Mouse (Mus musculus): ENCODE results near the gene 4930524B15Rik. TPM values are rescaled to one million over a fixed set of nuclear protein-coding genes. Genes with fewer than 3 reads are reported as not detected.
"Not testable (repeated sequence)": the region's sequence is repeated elsewhere in the genome, so short reads cannot be mapped to it uniquely, and the experiment has no call there.

The 4930524B15Rik gene
- polyA plus RNA-seq, 1 experiment: not detected

DNA sequence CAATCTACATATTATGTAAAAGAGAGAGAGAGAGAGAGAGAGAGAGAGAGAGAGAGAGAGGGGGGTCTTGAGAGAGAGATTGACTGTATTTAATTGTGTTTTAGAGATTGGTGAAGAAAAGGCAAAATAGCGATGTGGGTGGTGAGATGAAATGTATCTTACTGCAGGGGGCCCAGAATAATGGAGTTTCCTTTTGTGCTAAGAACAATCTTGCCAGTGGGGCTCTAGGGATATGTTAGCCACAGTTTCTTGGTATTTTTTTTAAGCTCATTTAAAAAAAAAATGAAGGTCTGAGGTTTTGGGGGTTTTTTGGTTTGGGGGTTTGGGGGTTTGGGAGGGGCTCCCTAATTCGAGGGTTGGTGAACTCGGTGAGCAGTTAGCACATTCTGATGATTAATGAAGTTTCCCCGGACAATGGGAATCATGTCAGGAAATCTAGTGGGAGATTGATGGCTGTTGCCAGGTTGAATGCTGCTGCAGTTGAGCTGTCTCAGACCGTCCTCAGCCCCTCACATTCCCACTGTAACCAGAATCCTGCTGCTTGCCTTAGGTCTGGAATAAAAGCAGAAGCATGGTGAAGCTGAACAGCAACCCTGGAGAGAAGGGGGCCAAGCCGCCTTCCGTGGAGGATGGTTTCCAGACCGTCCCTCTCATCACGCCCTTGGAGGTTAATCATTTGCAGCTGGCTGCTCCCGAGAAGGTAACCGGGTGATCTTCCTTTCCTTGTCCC is 36.0 kb downstream of the 4930524B15Rik start:
- Histone ChIP-seq H3K4me3 (replicated peaks; ENCODE audit: control insufficient read depth, low read depth, low read length) (no peak overlapping the region), H3K4me1 (ENCODE audit: control insufficient read depth, insufficient read depth, low read length) (no peaks in the 10 kb centered on the region; the same call in 1 of the 2 replicates), H3K27ac (ENCODE audit: control insufficient read depth, insufficient read depth, low read depth, low read length, poor library complexity) (no peak overlapping the region)
- TF ChIP-seq CTCF (IDR thresholded peaks at IDR 0.05; ENCODE audit: control insufficient read depth, insufficient read depth, low read length): no peak
- TF ChIP-seq POLR2A (IDR thresholded peaks at IDR 0.05; ENCODE audit: borderline replicate concordance, control insufficient read depth, low read depth, low read length): no peak
- WGBS: 55% methylated on average over 11 of the region's 11 CpGs

DNA sequence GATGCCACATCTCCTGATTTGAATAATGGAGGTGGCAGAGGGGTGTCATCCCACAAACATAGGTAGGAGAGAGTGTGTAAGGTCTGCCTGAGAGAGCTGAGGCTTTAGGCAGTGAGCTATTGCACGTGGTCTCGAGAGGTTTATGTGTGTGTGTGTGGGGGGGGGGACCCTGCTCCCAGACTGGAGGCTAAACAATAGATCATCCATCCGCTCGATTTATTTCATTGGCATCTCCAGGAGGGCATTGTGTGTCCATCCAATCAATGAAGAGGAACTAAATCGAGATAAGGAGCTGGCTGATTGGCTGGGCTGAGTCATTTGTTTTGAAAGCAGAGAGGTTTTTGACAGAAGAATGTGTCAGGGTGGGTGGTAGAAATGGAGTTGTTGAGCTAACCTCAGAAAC is 37.3 kb downstream of the 4930524B15Rik start:
- H3K27ac ChIP-seq (ENCODE audit: control insufficient read depth, insufficient read depth, low read depth, low read length, poor library complexity): no peak overlapping the region
- no peak for TF ChIP-seq POLR2A (IDR thresholded peaks at IDR 0.05; ENCODE audit: borderline replicate concordance, control insufficient read depth, low read depth, low read length)
- no peak for TF ChIP-seq CTCF (IDR thresholded peaks at IDR 0.05; ENCODE audit: control insufficient read depth, insufficient read depth, low read length)
- no peak overlapping the region for H3K4me3 ChIP-seq (replicated peaks; ENCODE audit: control insufficient read depth, low read depth, low read length)
- H3K4me1 ChIP-seq (ENCODE audit: control insufficient read depth, insufficient read depth, low read length): no peaks in the 10 kb centered on the region; the same call in 1 of the 2 replicates
- 44% methylated on average over 5 of the region's 5 CpGs for WGBS

DNA sequence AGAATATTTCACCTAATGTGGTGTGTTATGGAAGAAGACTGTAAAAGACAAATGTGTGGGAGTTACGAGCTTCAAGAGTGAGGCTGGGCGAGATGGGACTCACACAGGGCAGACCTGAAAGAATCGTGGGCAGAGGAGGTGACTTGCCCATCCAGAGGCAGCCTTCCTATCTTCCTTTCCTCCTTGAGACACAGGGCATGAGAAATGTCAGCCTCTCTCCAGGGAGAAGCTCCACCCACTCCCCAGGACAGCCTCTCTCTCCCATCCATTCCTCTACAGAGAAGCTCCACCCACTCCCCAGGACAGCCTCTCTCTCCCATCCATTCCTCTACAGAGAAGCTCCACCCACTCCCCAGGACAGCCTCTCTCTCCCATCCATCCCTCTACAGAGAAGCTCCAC is 42.7 kb downstream of the 4930524B15Rik start:
- 84% methylated on average over 3 of the region's 3 CpGs for WGBS
- not testable (repeated sequence) for H3K4me3 ChIP-seq (replicated peaks; ENCODE audit: control insufficient read depth, low read depth, low read length); H3K4me1 ChIP-seq (ENCODE audit: control insufficient read depth, insufficient read depth, low read length); H3K27ac ChIP-seq (ENCODE audit: control insufficient read depth, insufficient read depth, low read depth, low read length, poor library complexity)

DNA sequence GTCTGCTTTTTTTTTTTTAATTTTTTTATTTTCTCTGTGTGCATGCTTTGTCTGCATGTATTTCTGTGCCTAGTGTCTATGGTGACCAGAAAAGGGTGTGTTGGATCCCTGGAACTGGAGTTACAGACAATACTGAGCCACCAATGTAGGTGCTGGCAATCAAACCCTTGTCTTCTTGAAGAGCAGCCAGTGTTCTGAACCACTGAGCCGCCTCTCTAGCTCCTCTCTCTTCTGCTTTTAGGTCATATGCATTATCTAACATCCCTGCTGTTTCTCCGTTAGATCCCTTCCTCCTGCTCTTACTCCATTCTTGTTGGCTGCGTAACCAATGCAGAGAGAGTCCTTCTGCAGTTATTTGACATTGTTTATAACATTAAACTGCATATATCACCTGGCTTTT is 43.5 kb downstream of the 4930524B15Rik start:
- Histone ChIP-seq H3K4me3 (replicated peaks; ENCODE audit: control insufficient read depth, low read depth, low read length) (no peak overlapping the region), H3K4me1 (ENCODE audit: control insufficient read depth, insufficient read depth, low read length) (no peaks in the 10 kb centered on the region; the same call in 1 of the 2 replicates), H3K27ac (ENCODE audit: control insufficient read depth, insufficient read depth, low read depth, low read length, poor library complexity) (no peak overlapping the region)
- WGBS: 73% methylated on average over 3 of the region's 3 CpGs
- TF ChIP-seq CTCF (IDR thresholded peaks at IDR 0.05; ENCODE audit: control insufficient read depth, insufficient read depth, low read length) (no peak), POLR2A (IDR thresholded peaks at IDR 0.05; ENCODE audit: borderline replicate concordance, control insufficient read depth, low read depth, low read length) (no peak)

DNA sequence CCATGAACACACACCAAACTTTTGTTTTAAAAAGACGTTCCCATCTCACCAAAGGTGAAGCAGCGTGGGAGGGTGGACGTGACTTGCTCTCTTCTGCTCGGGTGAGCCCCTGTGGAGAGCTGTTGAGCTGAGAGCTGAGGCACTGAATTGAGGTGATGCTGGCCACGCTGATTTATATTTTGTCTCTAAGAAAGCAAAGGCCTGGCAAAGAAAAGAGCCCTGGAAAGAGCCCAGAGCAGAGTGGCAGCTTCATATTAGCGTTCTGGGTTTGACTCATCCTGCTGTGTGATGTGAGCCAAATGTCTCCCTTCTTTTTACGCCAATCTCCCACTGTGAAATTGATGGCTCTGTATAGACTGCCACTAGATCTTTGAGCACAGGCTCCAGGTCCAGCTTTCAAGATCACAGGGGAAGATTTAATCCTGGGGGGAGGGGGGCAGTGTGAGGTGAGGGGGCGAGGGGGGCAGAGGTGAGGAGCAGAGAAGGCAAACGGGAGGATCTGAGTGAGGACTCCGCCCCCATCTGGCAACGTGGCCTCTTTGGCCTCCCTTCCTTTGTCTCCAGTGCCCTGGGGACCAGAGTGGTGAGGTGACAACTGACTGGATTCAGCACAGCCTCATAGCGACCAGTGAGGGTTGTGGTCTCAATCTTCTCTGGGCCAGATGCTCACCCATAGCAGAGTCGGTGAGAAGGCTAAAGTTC is 44.7 kb downstream of the 4930524B15Rik start:
- Histone ChIP-seq H3K27ac (ENCODE audit: control insufficient read depth, insufficient read depth, low read depth, low read length, poor library complexity) (no peak overlapping the region), H3K4me1 (ENCODE audit: control insufficient read depth, insufficient read depth, low read length) (no peaks in the 10 kb centered on the region; the same call in 1 of the 2 replicates), H3K4me3 (replicated peaks; ENCODE audit: control insufficient read depth, low read depth, low read length) (no peak overlapping the region)
- WGBS: 66% methylated on average over 13 of the region's 13 CpGs
- TF ChIP-seq POLR2A (IDR thresholded peaks at IDR 0.05; ENCODE audit: borderline replicate concordance, control insufficient read depth, low read depth, low read length) (no peak), CTCF (IDR thresholded peaks at IDR 0.05; ENCODE audit: control insufficient read depth, insufficient read depth, low read length) (no peak)

DNA sequence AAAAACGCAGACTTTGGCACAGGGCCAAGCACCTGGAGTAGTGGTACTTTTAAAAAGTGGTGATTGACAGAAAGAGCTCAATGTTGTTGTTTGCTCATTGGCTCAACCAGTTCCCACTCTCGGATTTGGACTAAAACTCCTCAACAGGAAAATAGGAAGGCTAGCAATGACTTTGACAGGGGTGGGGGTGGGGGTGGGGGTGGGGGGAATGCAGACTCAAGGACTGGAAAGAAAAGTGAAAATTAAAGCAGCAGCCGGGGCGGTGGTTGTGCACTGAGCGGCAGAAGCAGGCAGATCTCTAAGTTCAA is 45.2 kb downstream of the 4930524B15Rik start:
- 61% methylated on average over 5 of the region's 5 CpGs for WGBS
- no peak overlapping the region for H3K27ac ChIP-seq (ENCODE audit: control insufficient read depth, insufficient read depth, low read depth, low read length, poor library complexity)

DNA sequence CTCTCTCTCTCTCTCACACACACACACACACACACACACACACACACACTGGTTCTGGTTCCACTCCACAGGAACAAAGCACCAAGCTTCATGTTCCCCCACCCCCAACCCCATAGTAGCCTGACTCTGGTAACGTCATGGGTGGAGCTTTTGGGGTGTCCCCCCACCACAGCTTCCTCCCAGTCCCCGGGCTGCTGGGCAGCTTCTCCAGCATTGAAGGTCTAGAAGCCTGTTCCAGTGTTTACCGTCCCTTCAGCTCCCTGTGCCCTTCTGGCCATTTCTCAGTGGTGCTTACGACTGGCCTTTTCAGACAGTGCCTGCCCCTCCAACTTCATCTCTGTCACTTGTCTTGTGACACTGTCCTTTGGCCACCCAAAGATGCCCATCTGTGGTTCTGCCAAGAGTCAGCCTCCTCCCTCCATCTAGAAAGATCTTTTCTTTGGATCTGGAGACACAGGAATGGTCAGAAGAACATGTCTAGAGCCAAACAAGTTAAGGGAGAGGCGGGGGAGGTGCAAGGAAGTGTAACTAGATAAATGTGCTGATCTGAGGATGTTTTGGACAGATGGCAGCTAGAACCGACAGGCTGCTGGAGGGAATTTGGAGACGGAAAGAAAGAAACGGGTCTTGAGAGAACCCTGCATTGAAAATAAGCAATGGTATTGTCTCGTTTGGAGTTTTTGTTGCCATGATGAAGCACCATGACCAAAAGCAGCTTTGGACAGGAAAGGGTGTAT is 46.6 kb downstream of the 4930524B15Rik start:
- no peaks in the 10 kb centered on the region; the same call in 1 of the 2 replicates for H3K4me1 ChIP-seq (ENCODE audit: control insufficient read depth, insufficient read depth, low read length)
- 44% methylated on average over 9 of the region's 9 CpGs for WGBS
- TF ChIP-seq CTCF (IDR thresholded peaks at IDR 0.05; ENCODE audit: control insufficient read depth, insufficient read depth, low read length) (no peak), POLR2A (IDR thresholded peaks at IDR 0.05; ENCODE audit: borderline replicate concordance, control insufficient read depth, low read depth, low read length) (no peak)
- H3K4me3 ChIP-seq (replicated peaks; ENCODE audit: control insufficient read depth, low read depth, low read length): no peak overlapping the region
- no peak overlapping the region; the same call in 1 of the 2 replicates for H3K27ac ChIP-seq (ENCODE audit: control insufficient read depth, insufficient read depth, low read depth, low read length, poor library complexity)

More for the DNA sequence above, 45.2 kb downstream of the 4930524B15Rik start:
- TF ChIP-seq CTCF (IDR thresholded peaks at IDR 0.05; ENCODE audit: control insufficient read depth, insufficient read depth, low read length) (no peak), POLR2A (IDR thresholded peaks at IDR 0.05; ENCODE audit: borderline replicate concordance, control insufficient read depth, low read depth, low read length) (no peak)
- Histone ChIP-seq H3K4me1 (ENCODE audit: control insufficient read depth, insufficient read depth, low read length) (no peaks in the 10 kb centered on the region; the same call in 1 of the 2 replicates), H3K4me3 (replicated peaks; ENCODE audit: control insufficient read depth, low read depth, low read length) (no peak overlapping the region)

DNA sequence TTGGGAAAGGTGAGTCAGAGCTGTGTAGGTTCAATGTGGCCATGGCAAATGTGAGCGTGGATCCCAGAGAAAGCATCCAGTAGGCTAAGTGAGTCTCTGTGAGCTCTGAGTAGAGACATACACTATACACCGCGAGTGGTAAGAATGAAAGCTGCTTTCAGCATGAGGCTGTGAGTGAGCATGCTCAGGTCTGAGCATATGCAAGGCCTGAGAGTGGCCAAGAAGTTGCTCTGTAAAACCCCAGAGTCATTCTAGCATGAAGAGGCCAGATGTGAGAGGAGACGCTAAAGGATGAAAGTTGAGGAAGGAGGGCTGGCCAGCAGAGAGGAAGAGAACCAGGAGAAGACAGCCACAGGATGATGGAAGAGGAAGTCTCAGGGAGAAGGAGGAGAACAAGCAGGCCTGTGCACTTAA is 47.6 kb downstream of the 4930524B15Rik start:
- no peak overlapping the region for H3K4me3 ChIP-seq (replicated peaks; ENCODE audit: control insufficient read depth, low read depth, low read length)
- no peak overlapping the region for H3K27ac ChIP-seq (ENCODE audit: control insufficient read depth, insufficient read depth, low read depth, low read length, poor library complexity)
- H3K4me1 ChIP-seq (ENCODE audit: control insufficient read depth, insufficient read depth, low read length): no peaks in the 10 kb centered on the region; the same call in 1 of the 2 replicates
- 36% methylated on average over 4 of the region's 4 CpGs for WGBS
- TF ChIP-seq POLR2A (IDR thresholded peaks at IDR 0.05; ENCODE audit: borderline replicate concordance, control insufficient read depth, low read depth, low read length) (no peak), CTCF (IDR thresholded peaks at IDR 0.05; ENCODE audit: control insufficient read depth, insufficient read depth, low read length) (no peak)
